Mouse (Mus musculus) MEL (cell line): ENCODE results near the gene Elavl4. TPM values are rescaled to one million over a fixed set of nuclear protein-coding genes. Genes with fewer than 3 reads are reported as not detected.

Source experiments
- DNase-seq: peaks from one replicate; pipeline ENCODE4 v3.0.0; 2011; ENCODE audit warnings: low read depth, low spot score
- H3K27ac ChIP-seq: 2 replicates; pipeline ENCODE4 v1.5.1; 2012; ENCODE audit warnings: low read depth, mild to moderate bottlenecking, control low read depth, low read length, moderate library complexity; ENCODE audit not compliant: control insufficient read depth
- H3K27me3 ChIP-seq, 2 experiments: fragments of 150-350 bp in 1 of 2; sonication (generic) in 1 of 2; 2 replicates each; pipeline ENCODE4 v1.6.1; 2012; ENCODE audit warnings: low read length in 2 of 2, mild to moderate bottlenecking in 2 of 2, improper control_type of control experiment in 1 of 2, moderate library complexity in 1 of 2; ENCODE audit not compliant: insufficient read depth in 2 of 2, control insufficient read depth in 1 of 2
- H3K36me3 ChIP-seq, 2 experiments: 2 replicates each; pipeline ENCODE4 v1.6.1; 2012 to 2014; ENCODE audit warnings: low read length in 2 of 2, improper control_type of control experiment in 1 of 2, inconsistent platforms in 1 of 2, mild to moderate bottlenecking in 1 of 2; ENCODE audit not compliant: insufficient read depth in 2 of 2, control insufficient read depth in 1 of 2
- H3K4me1 ChIP-seq, 2 experiments: fragments of 150-350 bp in 1 of 2; sonication (generic) in 1 of 2; 2 replicates each; pipeline ENCODE4 v1.6.1; 2012; ENCODE audit warnings: low read length in 2 of 2, improper control_type of control experiment in 1 of 2, mild to moderate bottlenecking in 1 of 2; ENCODE audit not compliant: insufficient read depth in 2 of 2, control insufficient read depth in 1 of 2
- H3K4me3 ChIP-seq, 2 experiments: fragments of 150-350 bp in 1 of 2; sonication (generic) in 1 of 2; 2 replicates each; pipeline ENCODE4 v1.5.1; 2012; ENCODE audit warnings: low read depth in 2 of 2, low read length in 2 of 2, mild to moderate bottlenecking in 2 of 2, moderate library complexity in 2 of 2, control low read depth in 1 of 2, improper control_type of control experiment in 1 of 2; ENCODE audit not compliant: control insufficient read depth in 1 of 2, insufficient read depth in 1 of 2
- H3K79me2 ChIP-seq: 2 replicates; pipeline ENCODE4 v1.6.1; 2012; ENCODE audit warnings: mild to moderate bottlenecking, low read length, moderate library complexity; ENCODE audit not compliant: control insufficient read depth, poor library complexity, insufficient read depth
- H3K9ac ChIP-seq: 2 replicates; pipeline ENCODE4 v1.6.1; 2012; ENCODE audit warnings: low read depth, mild to moderate bottlenecking, control low read depth, low read length, moderate library complexity; ENCODE audit not compliant: control insufficient read depth, poor library complexity, severe bottlenecking
- H3K9me3 ChIP-seq: fragments of 150-350 bp; sonication (generic); replicated peaks from 2 replicates; pipeline ENCODE4 v1.6.1; 2012; ENCODE audit warnings: mild to moderate bottlenecking, low read length, improper control_type of control experiment, moderate library complexity; ENCODE audit not compliant: insufficient read depth
- CHD1 ChIP-seq: IDR thresholded peaks from 2 replicates; pipeline ENCODE4 v1.6.1; 2012; ENCODE audit warnings: low read depth, mild to moderate bottlenecking, inconsistent platforms, low read length, improper control_type of control experiment
- CHD2 ChIP-seq: IDR thresholded peaks from 2 replicates; pipeline ENCODE4 v1.6.1; 2011; ENCODE audit warnings: low read length, improper control_type of control experiment
- ETS1 ChIP-seq: IDR thresholded peaks from 2 replicates; pipeline ENCODE4 v1.6.1; 2012; ENCODE audit warnings: low read depth, mild to moderate bottlenecking, inconsistent platforms, low read length, improper control_type of control experiment, moderate library complexity
- HCFC1 ChIP-seq: IDR thresholded peaks from 2 replicates; pipeline ENCODE4 v1.6.1; 2012; ENCODE audit warnings: low read depth, mild to moderate bottlenecking, inconsistent platforms, low read length, improper control_type of control experiment, moderate library complexity
- KAT2A ChIP-seq: conservative IDR thresholded peaks from 2 replicates; pipeline ENCODE4 v1.6.1; 2012; ENCODE audit warnings: low read depth, low read length, improper control_type of control experiment, inconsistent platforms
- MAFK ChIP-seq: IDR thresholded peaks from 2 replicates; pipeline ENCODE4 v1.6.1; 2011; ENCODE audit warnings: low read depth, mild to moderate bottlenecking, low read length, improper control_type of control experiment, borderline replicate concordance
- MAZ ChIP-seq: IDR thresholded peaks from 2 replicates; pipeline ENCODE4 v1.6.1; 2012; ENCODE audit warnings: low read depth, mild to moderate bottlenecking, inconsistent platforms, low read length, improper control_type of control experiment
- MEF2A ChIP-seq: IDR thresholded peaks from 2 replicates; pipeline ENCODE4 v1.6.1; 2014; ENCODE audit warnings: low read depth, mild to moderate bottlenecking, inconsistent platforms, low read length, improper control_type of control experiment; ENCODE audit not compliant: poor library complexity, insufficient replicate concordance, severe bottlenecking; ENCODE audit errors: extremely low read depth
- NELFE ChIP-seq: IDR thresholded peaks from 2 replicates; pipeline ENCODE4 v1.6.1; 2011; ENCODE audit warnings: low read depth, low read length, improper control_type of control experiment
- NRF1 ChIP-seq: IDR thresholded peaks from 2 replicates; pipeline ENCODE4 v1.6.1; 2014; ENCODE audit warnings: low read depth, mild to moderate bottlenecking, inconsistent platforms, low read length, improper control_type of control experiment, moderate library complexity; ENCODE audit not compliant: poor library complexity, insufficient read depth, severe bottlenecking
- POLR2A ChIP-seq, 2 experiments: IDR thresholded peaks; 2 replicates each; pipeline ENCODE4 v1.6.1; 2011 to 2012; ENCODE audit warnings: low read length in 2 of 2, mild to moderate bottlenecking in 2 of 2, control low read depth in 1 of 2, improper control_type of control experiment in 1 of 2, low read depth in 1 of 2, moderate library complexity in 1 of 2; ENCODE audit not compliant: control insufficient read depth in 1 of 2, insufficient read depth in 1 of 2, poor library complexity in 1 of 2
- POLR2AphosphoS5 ChIP-seq: IDR thresholded peaks from 2 replicates; pipeline ENCODE4 v1.6.1; 2012; ENCODE audit warnings: low read depth, borderline replicate concordance, mild to moderate bottlenecking, inconsistent platforms, low read length, moderate library complexity, mixed read lengths
- SIN3A ChIP-seq: IDR thresholded peaks from 2 replicates; pipeline ENCODE4 v1.6.1; 2012; ENCODE audit warnings: low read length, improper control_type of control experiment, inconsistent platforms
- TBP ChIP-seq: IDR thresholded peaks from 2 replicates; pipeline ENCODE4 v1.8.0; 2011; ENCODE audit warnings: low read depth, low read length, improper control_type of control experiment
- USF1 ChIP-seq: IDR thresholded peaks from 2 replicates; pipeline ENCODE4 v1.6.1; 2014; ENCODE audit warnings: low read depth, mild to moderate bottlenecking, inconsistent platforms, low read length, improper control_type of control experiment, moderate library complexity
- USF2 ChIP-seq, 2 experiments: IDR thresholded peaks; 2 replicates each; pipeline ENCODE4 v1.6.1; 2011 to 2012; ENCODE audit warnings: improper control_type of control experiment in 2 of 2, low read length in 2 of 2, borderline replicate concordance in 1 of 2, inconsistent platforms in 1 of 2, low read depth in 1 of 2, mild to moderate bottlenecking in 1 of 2; ENCODE audit not compliant: insufficient read depth in 1 of 2
- ZC3H11A ChIP-seq: IDR thresholded peaks from 2 replicates; pipeline ENCODE4 v1.6.1; 2012; ENCODE audit warnings: low read depth, mild to moderate bottlenecking, inconsistent platforms, low read length, improper control_type of control experiment
- ZKSCAN1 ChIP-seq: IDR thresholded peaks from 2 replicates; pipeline ENCODE4 v1.6.1; 2012; ENCODE audit warnings: low read depth, mild to moderate bottlenecking, inconsistent platforms, low read length, improper control_type of control experiment, moderate library complexity
- ZMIZ1 ChIP-seq: IDR thresholded peaks from 2 replicates; pipeline ENCODE4 v1.6.1; 2012; ENCODE audit warnings: low read depth, mild to moderate bottlenecking, inconsistent platforms, low read length, improper control_type of control experiment, moderate library complexity
- polyA plus RNA-seq, 2 experiments: library from polyadenylated mRNA; stranded (reverse) in 1 of 2; unstranded in 1 of 2; fragments of >175 nt in 1 of 2; fragments of >200 nt in 1 of 2; gene quantifications; 2 replicates each; pipeline versions ENCODE4 v1.2.1 to v1.2.4; 2012; ENCODE audit warnings: low replicate concordance in 2 of 2, low read depth in 1 of 2; ENCODE audit not compliant: insufficient read length in 2 of 2, insufficient read depth in 1 of 2, missing spikeins in 1 of 2
- total RNA-seq: library from RNA; depleted of rRNA; stranded (reverse); fragments of 300-350 nt; gene quantifications from 2 replicates; pipeline ENCODE4 v1.2.3, GENCODE M21; 2012

Elavl4 gene
- total and polyA plus RNA-seq, 3 experiments, result not detected

GRCm38 (mm10) chr4:110227621-110228031 lies 124.1 kb downstream of the Elavl4 start:
- H3K4me3 ChIP-seq, result no peak overlapping the region
- TF ChIP-seq ZMIZ1 (no peak), CHD1 (no peak), NRF1 (no peak), NELFE (no peak), ZC3H11A (no peak), TBP (no peak), SIN3A (no peak), MEF2A (no peak), ZKSCAN1 (no peak), POLR2A (IDR thresholded peaks at IDR 0.05; ENCODE audit: control insufficient read depth in 1 of 2, insufficient read depth in 1 of 2, low read depth in 1 of 2, low read length in 2 of 2, poor library complexity in 1 of 2) (no peak), MAFK (no peak), USF1 (no peak), HCFC1 (no peak), USF2 (IDR thresholded peaks at IDR 0.05; ENCODE audit: borderline replicate concordance in 1 of 2, insufficient read depth in 1 of 2, low read depth in 1 of 2, low read length in 2 of 2) (no peak), CHD2 (no peak), POLR2AphosphoS5 (no peak)
- H3K9ac ChIP-seq, result no peak overlapping the region
- no peak for DNase-seq
- H3K9me3 ChIP-seq, result no peaks in the 10 kb centered on the region
- H3K4me1 ChIP-seq, result no peaks in the 10 kb centered on the region
- H3K79me2 ChIP-seq, result no peaks in the 10 kb centered on the region
- H3K27me3 ChIP-seq, result no peaks in the 10 kb centered on the region
- no peak overlapping the region for H3K27ac ChIP-seq
- H3K36me3 ChIP-seq, result no peaks in the 10 kb centered on the region

- H3K27ac ChIP-seq, result no peak overlapping the region
- no peaks in the 10 kb centered on the region for H3K79me2 ChIP-seq
- H3K9me3 ChIP-seq, result no peaks in the 10 kb centered on the region
- no peak for DNase-seq
- H3K9ac ChIP-seq, result no peak overlapping the region
- H3K36me3 ChIP-seq, result no peaks in the 10 kb centered on the region
- H3K27me3 ChIP-seq, result no peaks in the 10 kb centered on the region
- TF ChIP-seq POLR2AphosphoS5, result no peak
- no peak for TF ChIP-seq KAT2A
- TF ChIP-seq ZKSCAN1, result no peak
- TF ChIP-seq SIN3A, result no peak
- TF ChIP-seq USF1, result no peak
- TF ChIP-seq NRF1, result no peak
- no peak for TF ChIP-seq MAZ
- TF ChIP-seq ETS1, result no peak
- TF ChIP-seq, all 39 proteins: peak for 0
- Histone ChIP-seq H3K4me3 (no peak overlapping the region), H3K4me1 (no peaks in the 10 kb centered on the region)
Measured at GRCm38 (mm10) chr4:110225492-110225891, 126.2 kb downstream of the Elavl4 start.
